Mouse (Mus musculus) kidney, postnatal 10 days (tissue): ENCODE data around the gene Hivep3.

ENCODE experiments used
- DNase-seq: peaks from one replicate; pipeline ENCODE4 v3.0.0; 2021; ENCODE audit warnings: mixed read lengths

Gene Hivep3

GRCm38 (mm10) chr4:120164316-120164715 is 430.7 kb downstream of the Hivep3 start:
- DNase-seq = no peak

DNA sequence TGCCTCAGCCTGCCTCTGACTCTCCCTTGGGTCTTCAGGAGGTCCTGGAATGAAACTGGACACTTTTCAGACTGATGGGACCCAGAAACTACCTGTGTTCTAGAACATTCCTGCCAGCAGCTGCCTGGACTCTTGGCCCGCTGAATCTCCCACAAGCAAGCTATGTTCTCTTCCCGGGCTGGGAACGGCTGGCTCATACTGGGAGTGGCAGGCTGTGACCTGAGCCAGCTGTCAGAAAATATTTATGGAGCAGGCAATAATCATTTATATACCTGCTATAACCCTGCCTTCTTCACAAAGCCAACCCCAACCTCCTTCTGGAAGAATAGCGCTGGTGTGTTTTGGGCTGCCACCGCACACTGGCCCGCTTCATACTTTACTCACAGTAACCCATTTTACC is 434.2 kb downstream of the Hivep3 start:
- no peak for DNase-seq

DNA sequence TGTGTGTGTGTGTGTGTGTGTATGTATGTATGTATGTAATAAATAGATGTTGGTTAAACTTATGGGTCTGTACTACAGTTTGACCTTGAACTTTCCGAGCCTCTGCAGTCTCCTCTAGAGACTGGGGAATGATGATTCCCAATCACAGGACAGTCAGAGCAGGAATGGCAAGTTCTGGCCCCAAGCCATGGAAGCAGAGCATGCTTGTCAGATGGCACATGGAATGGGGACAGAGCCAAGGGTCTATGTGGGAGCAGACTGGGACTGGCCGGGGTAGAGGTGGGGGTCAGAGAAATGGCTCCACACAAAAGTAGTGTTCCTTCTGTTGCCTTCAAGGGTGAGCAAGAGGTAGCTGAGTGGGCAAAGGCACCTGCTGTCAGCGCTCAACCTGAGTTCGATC is 434.8 kb downstream of the Hivep3 start:
- DNase-seq = no peak

GRCm38 (mm10) chr4:120170387-120170936 is 436.9 kb downstream of the Hivep3 start:
- DNase-seq = no peak

GRCm38 (mm10) chr4:120172050-120172684 is 438.6 kb downstream of the Hivep3 start:
- peak; percentile 45 for DNase-seq

- DNase-seq = no peak
These were observed 445.5 kb downstream of the Hivep3 start for GRCm38 (mm10) chr4:120179123-120179522.

DNA sequence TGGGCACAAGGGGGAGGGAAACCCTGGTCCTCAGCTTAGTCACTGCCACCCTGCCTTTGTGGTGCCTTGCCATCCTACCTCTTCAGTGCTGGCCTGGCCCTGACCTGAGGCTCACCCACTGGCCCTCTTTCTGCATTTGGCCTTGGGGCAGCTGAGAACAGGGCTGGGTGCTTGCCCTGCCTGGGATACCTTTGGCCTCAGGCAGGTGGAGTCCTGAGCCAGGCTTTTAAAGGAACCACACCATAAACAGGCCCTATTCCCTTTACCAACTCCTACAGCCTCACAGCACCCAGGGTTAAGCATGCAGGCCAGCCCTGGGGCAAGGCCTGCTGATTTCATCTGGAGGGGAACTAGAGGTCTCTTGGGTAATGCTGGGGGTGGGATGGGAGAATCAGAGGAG is 447.0 kb downstream of the Hivep3 start:
- DNase-seq = no peak

- DNase-seq = no peak
These were observed 450.9 kb downstream of the Hivep3 start for GRCm38 (mm10) chr4:120184374-120184991.

DNA sequence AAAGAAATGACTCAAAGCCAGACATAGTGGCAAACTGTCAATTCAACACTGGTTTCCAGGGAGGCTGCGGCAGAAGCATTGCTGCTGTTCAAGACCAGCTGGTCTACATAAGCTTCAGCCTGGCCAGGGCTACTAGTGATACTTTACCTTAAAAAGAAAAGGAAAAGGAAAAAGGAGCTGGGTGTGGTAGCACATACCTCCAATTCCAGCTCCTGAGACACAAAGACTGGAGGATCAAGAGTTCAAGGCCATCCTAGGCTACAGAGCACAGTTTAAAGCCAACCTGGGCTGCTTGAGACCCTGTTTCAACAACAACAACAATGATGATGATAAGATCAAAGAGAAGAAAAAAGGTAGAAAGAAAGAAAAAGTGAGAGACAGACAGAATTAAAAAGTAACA is 452.9 kb downstream of the Hivep3 start:
- no peak for DNase-seq

DNA sequence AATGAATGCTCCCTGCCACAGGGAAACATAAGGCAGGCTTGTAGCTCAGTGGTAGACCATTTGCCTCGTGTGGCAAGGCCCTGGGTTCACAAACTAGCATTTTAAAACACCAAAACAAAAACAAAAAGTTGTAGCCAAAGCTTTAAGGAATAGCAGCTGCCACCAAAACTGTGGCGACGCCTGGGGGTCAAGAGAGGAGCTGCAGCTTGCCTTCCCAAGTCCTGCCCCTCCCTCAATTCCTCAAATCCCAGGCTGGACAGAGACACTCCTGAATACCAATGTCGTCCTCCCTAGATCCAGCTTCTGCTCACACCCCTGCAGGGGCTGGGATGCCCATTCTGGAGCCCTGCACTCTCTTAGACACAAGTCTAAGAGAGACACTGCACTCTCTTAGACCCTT is 453.4 kb downstream of the Hivep3 start:
- peak; percentile 43 for DNase-seq
